Mouse (Mus musculus) bone marrow macrophage, adult 2 months (primary cell): ENCODE results near the gene Myh9.

ENCODE experiments used
- CTCF ChIP-seq: IDR thresholded peaks from 2 replicates; pipeline ENCODE4 v1.5.1; 2012; ENCODE audit warnings: low read depth, mild to moderate bottlenecking, low read length, moderate library complexity
- POLR2A ChIP-seq: IDR thresholded peaks from 2 replicates; pipeline ENCODE4 v1.6.1; 2012; ENCODE audit warnings: mild to moderate bottlenecking, low read depth, low read length, borderline replicate concordance

DNA sequence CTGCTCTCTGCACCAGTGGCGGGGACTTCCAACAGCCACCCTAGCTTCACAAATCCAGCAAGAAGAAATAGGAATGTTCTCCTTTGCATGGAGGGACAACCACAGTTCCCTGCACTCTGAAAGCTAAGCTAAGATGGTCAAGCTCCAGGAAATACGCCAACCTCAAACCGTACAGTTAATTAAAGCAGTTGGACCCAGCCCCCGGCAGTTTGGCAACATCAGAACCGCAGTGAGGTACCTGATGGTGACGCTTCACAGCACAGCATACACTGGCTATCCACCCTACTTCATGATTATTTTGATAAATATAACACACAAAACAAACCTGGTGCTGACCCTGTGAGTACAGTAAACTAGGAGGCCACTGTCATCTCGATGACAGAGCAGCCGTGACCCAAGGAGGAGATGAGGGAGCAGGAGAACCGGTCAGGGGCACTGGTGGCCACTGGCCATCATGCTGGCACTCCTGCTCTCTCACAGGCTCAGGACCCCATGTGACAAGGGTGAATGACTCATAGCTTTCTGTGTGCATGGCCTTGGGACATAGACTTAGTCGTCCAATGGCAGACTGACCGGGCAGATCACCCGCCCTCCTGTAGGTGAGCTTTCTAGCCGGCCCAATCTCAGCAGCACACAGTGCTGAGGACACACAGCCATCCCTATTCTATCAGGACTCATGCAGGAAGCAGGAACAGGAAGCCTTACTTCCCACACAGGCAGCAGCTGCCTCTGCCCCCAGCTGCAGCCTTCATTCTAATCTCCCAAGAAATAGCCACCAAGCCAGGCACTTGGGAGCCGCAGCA is 44.2 kb downstream of the Myh9 start:
- TF ChIP-seq CTCF (no peak), POLR2A (no peak)
